Mouse (Mus musculus): ENCODE data around the gene 4933407L21Rik.

DNA sequence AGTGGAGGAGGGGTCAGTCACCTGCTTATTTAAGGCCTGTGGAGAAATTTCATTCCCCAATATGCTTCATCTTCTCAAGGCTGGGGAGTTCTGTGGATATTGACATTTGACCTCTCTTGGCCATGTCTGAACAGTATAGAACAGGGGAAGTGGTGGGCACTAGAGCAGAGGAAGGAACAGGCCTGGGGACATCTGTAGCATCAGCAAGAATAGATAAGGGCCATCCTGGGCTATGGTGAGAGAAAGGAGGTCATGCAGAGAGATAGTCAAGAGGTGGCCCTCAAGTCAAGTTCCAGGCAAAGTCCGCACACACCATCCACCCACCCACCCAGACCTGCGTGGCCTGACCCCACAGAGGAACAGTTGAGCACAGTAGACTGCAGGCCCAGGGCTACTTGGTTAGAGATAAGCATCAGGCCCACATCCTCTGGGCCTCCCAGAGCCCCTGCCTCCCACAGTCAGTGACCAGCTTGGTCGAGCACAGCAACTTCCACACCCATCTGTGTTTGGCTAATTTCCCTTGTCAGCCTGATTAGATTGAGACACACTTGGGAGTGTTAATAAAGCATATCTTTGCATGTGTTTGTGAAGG, 26.7 kb upstream of the 4933407L21Rik start:
- TF ChIP-seq CTCF (IDR thresholded peaks at IDR 0.05; ENCODE audit: extremely low read depth, insufficient read depth, insufficient read length, insufficient replicate concordance) (no peak), POLR2A (IDR thresholded peaks at IDR 0.05; ENCODE audit: low read depth, low read length) (no peak)
